Mouse (Mus musculus) CH12.LX (cell line): Measurements from ENCODE around the gene Gm20388.

Experiments used
- CHD2 ChIP-seq: IDR thresholded peaks from 2 replicates; pipeline ENCODE4 v1.6.1; 2011; ENCODE audit warnings: low read length, improper control_type of control experiment
- CTCF ChIP-seq, 2 experiments: IDR thresholded peaks in 1 of 2; conservative IDR thresholded peaks in 1 of 2; 2 replicates each; pipeline ENCODE4 v1.5.1; 2011 to 2012; ENCODE audit warnings: low read depth in 2 of 2, low read length in 2 of 2, improper control_type of control experiment in 1 of 2, inconsistent platforms in 1 of 2, mild to moderate bottlenecking in 1 of 2, moderate library complexity in 1 of 2
- EP300 ChIP-seq: IDR thresholded peaks from 2 replicates; pipeline ENCODE4 v1.6.1; 2011; ENCODE audit warnings: low read length, improper control_type of control experiment
- ETS1 ChIP-seq: conservative IDR thresholded peaks from 2 replicates; pipeline ENCODE4 v1.6.1; 2012; ENCODE audit warnings: low read depth, mild to moderate bottlenecking, inconsistent platforms, low read length, improper control_type of control experiment, moderate library complexity
- MAFK ChIP-seq: IDR thresholded peaks from 2 replicates; pipeline ENCODE4 v1.6.1; 2011; ENCODE audit warnings: low read length, improper control_type of control experiment; ENCODE audit not compliant: insufficient replicate concordance
- MAX ChIP-seq: IDR thresholded peaks from 2 replicates; pipeline ENCODE4 v1.6.1; 2011; ENCODE audit warnings: low read length, improper control_type of control experiment
- NELFE ChIP-seq: IDR thresholded peaks from 2 replicates; pipeline ENCODE4 v1.6.1; 2011; ENCODE audit warnings: low read depth, low read length, improper control_type of control experiment
- POLR2A ChIP-seq: IDR thresholded peaks from 2 replicates; pipeline ENCODE4 v1.6.1; 2011; ENCODE audit warnings: low read depth, mild to moderate bottlenecking, improper control_type of control experiment, low read length
- SMC3 ChIP-seq: IDR thresholded peaks from 2 replicates; pipeline ENCODE4 v1.6.1; 2011; ENCODE audit warnings: low read depth, low read length, improper control_type of control experiment
- TBP ChIP-seq: conservative IDR thresholded peaks from 2 replicates; pipeline ENCODE4 v1.6.1; 2011; ENCODE audit warnings: low read depth, low read length, improper control_type of control experiment
- TCF12 ChIP-seq: IDR thresholded peaks from 2 replicates; pipeline ENCODE4 v1.6.1; 2014; ENCODE audit warnings: low read depth, mild to moderate bottlenecking, inconsistent platforms, low read length, improper control_type of control experiment
- USF1 ChIP-seq: IDR thresholded peaks from 2 replicates; pipeline ENCODE4 v1.6.1; 2014; ENCODE audit warnings: low read depth, mild to moderate bottlenecking, inconsistent platforms, low read length, improper control_type of control experiment
- ZC3H11A ChIP-seq: IDR thresholded peaks from 2 replicates; pipeline ENCODE4 v1.6.1; 2012; ENCODE audit warnings: low read depth, mild to moderate bottlenecking, inconsistent platforms, low read length, improper control_type of control experiment
- ZNF384 ChIP-seq: IDR thresholded peaks from 2 replicates; pipeline ENCODE4 v1.6.1; 2012; ENCODE audit warnings: low read depth, low read length, improper control_type of control experiment, inconsistent platforms

DNA sequence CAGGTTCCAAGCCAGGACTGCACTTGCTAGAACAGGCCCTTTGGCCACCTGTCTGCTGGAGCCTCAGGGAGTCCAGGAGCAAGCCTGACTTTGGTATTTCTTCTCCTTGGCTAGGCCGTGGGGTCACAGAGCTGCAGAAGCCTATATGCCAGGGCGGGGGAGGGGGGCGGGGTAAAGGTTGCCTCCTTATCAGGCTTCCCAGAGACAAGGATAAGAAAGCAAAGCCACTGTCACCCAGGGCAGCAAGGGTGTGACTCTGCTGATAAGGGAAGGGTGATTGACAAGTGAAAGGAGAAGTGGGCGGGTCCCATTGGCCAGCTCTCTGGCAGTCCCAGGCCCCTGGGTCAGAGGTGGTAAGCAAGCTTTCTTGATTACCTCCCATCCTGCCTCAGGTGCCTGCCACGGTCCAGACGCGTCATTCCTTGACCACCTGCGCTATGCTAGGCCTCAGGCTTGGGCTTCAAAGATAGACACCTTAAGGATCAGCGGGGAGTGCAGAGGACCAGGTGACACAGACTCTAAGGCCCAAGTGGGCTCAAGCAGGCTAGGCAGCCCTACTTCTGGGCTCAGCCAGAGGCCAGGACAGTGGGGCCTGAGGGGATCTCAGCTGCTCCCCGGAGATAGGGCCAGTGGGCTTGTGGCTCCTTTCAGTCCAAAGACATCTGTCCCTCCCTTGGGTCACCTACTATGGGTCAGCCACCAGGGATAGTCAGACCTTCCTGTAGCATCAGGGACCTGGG lies 565.0 kb downstream of the Gm20388 start:
- TF ChIP-seq ZNF384 (no peak), EP300 (no peak), TCF12 (0 out of 2 replicates have a peak, but pooled peaks have one; percentile 11), NELFE (no peak), SMC3 (no peak), CTCF (conservative IDR thresholded peaks at IDR 0.05 in 1 of 2, IDR thresholded peaks at IDR 0.05 in 1 of 2; ENCODE audit: low read depth in 2 of 2, low read length in 2 of 2) (no peak), TBP (no peak), ZC3H11A (no peak), ETS1 (no peak), MAX (no peak), POLR2A (no peak), USF1 (no peak), CHD2 (no peak), MAFK (no peak)
